Mouse (Mus musculus): Measurements from ENCODE around the gene Mgmt. TPM values are rescaled to one million over a fixed set of nuclear protein-coding genes. Genes with fewer than 3 reads are reported as not detected.

Gene Mgmt
- polyA plus RNA-seq, 1 experiment from 2014 or later: 3.5 TPM

DNA sequence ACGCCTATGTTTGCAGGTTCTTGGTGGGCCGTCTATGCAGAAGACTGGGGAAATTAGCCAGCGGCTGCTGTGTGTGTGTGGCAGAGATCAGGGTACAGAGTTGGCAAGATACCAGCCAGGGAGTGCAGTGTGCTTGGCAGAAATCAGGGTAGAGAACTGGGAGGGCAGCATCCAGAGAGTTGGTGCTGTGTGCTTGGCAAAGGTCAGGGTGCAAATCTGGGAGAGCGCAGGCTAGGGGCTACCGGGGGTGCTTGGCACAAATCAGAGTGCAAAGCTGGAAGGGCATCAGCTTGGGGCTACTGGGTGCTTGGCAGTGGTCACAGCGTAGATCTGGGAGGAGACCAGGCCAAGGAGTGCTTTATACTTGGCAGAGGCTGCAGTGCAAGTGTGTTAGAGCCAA is 175.4 kb downstream of the Mgmt start:
- Histone ChIP-seq H3K4me3 (no peak overlapping the region), H3K9me3 (replicated peaks) (no peaks in the 10 kb centered on the region), H3K36me3 (no peaks in the 10 kb centered on the region), H3K27me3 (no peaks in the 10 kb centered on the region), H3K4me1 (peaks cover 2% of the 10 kb centered on the region; the same call in 1 of the 2 replicates), H3K27ac (no peak overlapping the region), H3K4me2 (replicated peaks) (no peak overlapping the region), H3K9ac (no peak overlapping the region)
- no peak for ATAC-seq (ENCODE audit: low FRiP score)
- WGBS: 89% methylated on average over 6 of the region's 6 CpGs

DNA sequence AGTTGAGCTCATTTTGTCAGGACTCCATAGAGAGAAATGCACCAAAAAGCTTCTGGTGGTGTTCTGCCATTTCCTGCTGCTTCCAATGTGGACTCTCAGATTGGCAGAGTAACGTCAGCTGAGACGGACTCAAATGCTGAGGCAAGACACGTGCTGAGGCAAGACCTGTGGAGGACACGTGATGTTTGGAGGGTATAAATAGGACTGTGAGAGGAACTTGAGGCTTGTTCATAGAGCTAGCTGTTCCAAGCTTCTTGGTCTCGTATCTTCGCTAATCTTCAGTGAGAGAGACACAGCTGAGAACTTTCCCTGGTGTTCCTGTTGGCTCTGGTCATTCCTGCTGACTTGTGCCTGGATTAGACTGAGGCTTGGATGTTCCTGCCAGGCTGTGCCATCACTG is 176.9 kb downstream of the Mgmt start:
- H3K36me3 ChIP-seq: no peaks in the 10 kb centered on the region
- H3K27me3 ChIP-seq: no peaks in the 10 kb centered on the region
- WGBS: 94% methylated on average over 6 of the region's 6 CpGs
- no peak overlapping the region for H3K27ac ChIP-seq
- H3K4me1 ChIP-seq: no peaks in the 10 kb centered on the region
- H3K9me3 ChIP-seq (replicated peaks): no peaks in the 10 kb centered on the region
- no peak for ATAC-seq (ENCODE audit: low FRiP score)
- H3K9ac ChIP-seq: no peak overlapping the region
- H3K4me3 ChIP-seq: no peak overlapping the region
- no peak overlapping the region for H3K4me2 ChIP-seq (replicated peaks)

GRCm38 (mm10) chr7:137073878-137074277 is 179.5 kb downstream of the Mgmt start:
- Histone ChIP-seq H3K27ac (no peak overlapping the region), H3K9me3 (replicated peaks) (no peaks in the 10 kb centered on the region), H3K27me3 (no peaks in the 10 kb centered on the region), H3K36me3 (no peaks in the 10 kb centered on the region), H3K4me2 (replicated peaks) (no peak overlapping the region), H3K4me1 (no peaks in the 10 kb centered on the region), H3K4me3 (no peak overlapping the region), H3K9ac (no peak overlapping the region)
- no peak for ATAC-seq (ENCODE audit: low FRiP score)
- WGBS: 67% methylated on average over 5 of the region's 5 CpGs

DNA sequence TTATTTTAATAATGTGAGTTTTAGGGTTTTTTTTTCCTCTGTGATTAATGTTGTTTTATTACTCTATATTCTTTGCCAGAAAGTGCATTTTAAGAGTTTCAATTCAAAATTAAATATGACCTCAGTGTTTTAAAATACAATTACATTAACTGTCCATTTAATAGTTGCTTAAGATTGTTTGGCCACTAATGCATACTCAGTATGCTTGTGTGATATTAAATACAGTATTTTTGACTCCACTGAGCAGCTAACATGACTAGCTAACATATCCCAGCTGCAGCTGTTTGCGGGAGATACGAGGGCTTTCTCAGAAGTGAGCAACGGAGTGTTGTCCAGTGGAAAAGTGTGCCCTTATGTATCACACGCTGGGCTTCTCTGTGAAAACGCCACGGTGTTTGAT is 179.9 kb downstream of the Mgmt start:
- 91% methylated on average over 6 of the region's 6 CpGs for WGBS
- Histone ChIP-seq H3K27me3 (no peaks in the 10 kb centered on the region), H3K4me3 (no peak overlapping the region), H3K9me3 (replicated peaks) (no peaks in the 10 kb centered on the region), H3K4me1 (no peaks in the 10 kb centered on the region), H3K4me2 (replicated peaks) (no peak overlapping the region), H3K27ac (no peak overlapping the region), H3K36me3 (no peaks in the 10 kb centered on the region), H3K9ac (no peak overlapping the region)
- ATAC-seq (ENCODE audit: low FRiP score): no peak

DNA sequence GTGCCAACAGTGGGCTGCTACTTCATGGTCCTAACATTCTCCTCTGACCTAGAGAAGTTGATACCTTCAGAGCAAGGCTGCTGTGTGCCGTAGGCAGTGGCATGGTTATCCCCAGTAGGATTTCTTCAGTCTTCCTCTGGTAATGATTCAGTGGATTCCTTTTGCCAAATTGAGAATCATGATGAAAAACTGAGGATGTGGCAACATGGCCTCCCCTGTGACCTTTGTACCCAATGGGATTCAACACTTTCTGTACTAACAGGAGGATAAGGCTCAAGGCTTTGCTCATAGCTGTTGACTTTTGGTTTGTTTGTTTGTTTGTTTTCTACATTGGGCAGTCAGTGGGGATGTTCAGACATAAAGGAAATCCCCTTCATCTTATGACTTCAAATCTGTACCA is 180.9 kb downstream of the Mgmt start:
- Histone ChIP-seq H3K9me3 (replicated peaks) (no peaks in the 10 kb centered on the region), H3K27ac (no peak overlapping the region), H3K4me3 (no peak overlapping the region), H3K4me1 (no peaks in the 10 kb centered on the region), H3K27me3 (no peaks in the 10 kb centered on the region), H3K9ac (no peak overlapping the region), H3K4me2 (replicated peaks) (no peak overlapping the region), H3K36me3 (no peaks in the 10 kb centered on the region)
- WGBS: 88% methylated on average over 1 of the region's 1 CpGs
- ATAC-seq (ENCODE audit: low FRiP score): no peak

DNA sequence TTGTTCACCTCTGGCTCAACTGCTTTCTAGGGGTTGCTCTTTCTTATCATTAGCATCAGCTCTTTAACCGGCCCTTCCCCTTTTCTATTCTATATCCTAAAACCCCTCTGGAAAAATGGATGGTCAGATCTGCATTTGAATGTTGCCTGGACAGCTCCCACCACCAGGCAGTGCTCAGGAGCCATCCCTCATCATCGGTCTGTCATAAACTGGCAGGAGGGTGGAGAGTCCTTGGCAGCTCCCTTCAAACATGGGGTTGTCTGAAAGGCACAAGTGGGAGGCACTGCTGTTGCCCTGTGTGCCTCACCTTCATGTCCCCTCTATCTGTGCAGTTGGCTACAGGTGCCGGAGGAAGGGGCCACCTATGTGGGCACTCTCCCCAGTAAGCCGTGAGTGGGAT is 185.8 kb downstream of the Mgmt start:
- Histone ChIP-seq H3K36me3 (no peaks in the 10 kb centered on the region), H3K27me3 (peaks cover 3% of the 10 kb centered on the region; the same call in 1 of the 2 replicates), H3K4me1 (0 out of 2 replicates have a peak, but pooled peaks cover 3% of the 10 kb centered on the region), H3K27ac (no peak overlapping the region), H3K9ac (no peak overlapping the region), H3K4me2 (replicated peaks) (no peak overlapping the region), H3K4me3 (no peak overlapping the region), H3K9me3 (replicated peaks) (no peaks in the 10 kb centered on the region)
- WGBS: 90% methylated on average over 4 of the region's 4 CpGs
- ATAC-seq (ENCODE audit: low FRiP score): no peak

- Histone ChIP-seq H3K27me3 (peaks cover 3% of the 10 kb centered on the region; the same call in 1 of the 2 replicates), H3K36me3 (no peaks in the 10 kb centered on the region), H3K4me2 (replicated peaks) (no peak overlapping the region), H3K9ac (no peak overlapping the region), H3K4me1 (peaks cover 16% of the 10 kb centered on the region), H3K27ac (no peak overlapping the region), H3K9me3 (replicated peaks) (no peaks in the 10 kb centered on the region), H3K4me3 (no peak overlapping the region)
- WGBS: 87% methylated on average over 6 of the region's 6 CpGs
- ATAC-seq (ENCODE audit: low FRiP score): no peak
These were observed 187.8 kb downstream of the Mgmt start for GRCm38 (mm10) chr7:137082171-137082570.

DNA sequence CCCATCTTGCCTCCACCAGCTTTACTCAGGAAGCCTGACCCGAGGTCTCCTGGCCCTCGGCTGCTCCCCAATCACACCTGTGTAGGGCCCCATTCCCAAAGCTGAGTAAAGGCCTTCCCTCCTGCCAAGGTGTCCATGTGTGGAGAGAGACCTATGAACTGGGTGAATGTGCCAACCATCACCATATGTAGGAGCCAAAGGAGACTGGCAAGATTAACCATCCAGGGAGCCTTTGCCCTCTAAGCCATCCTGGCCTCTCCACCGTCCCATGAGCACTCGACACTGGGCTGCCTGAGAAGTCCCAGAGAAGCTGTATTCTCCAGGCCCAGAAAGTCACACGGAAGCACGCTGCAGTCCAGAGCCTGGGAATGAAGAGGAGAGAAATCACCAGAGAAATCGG is 190.2 kb downstream of the Mgmt start:
- Histone ChIP-seq H3K4me3 (no peak overlapping the region), H3K36me3 (no peaks in the 10 kb centered on the region), H3K4me2 (replicated peaks) (no peak overlapping the region), H3K27ac (no peak overlapping the region), H3K27me3 (peaks cover 3% of the 10 kb centered on the region; the same call in 1 of the 2 replicates), H3K9me3 (replicated peaks) (no peaks in the 10 kb centered on the region), H3K4me1 (peaks cover 16% of the 10 kb centered on the region), H3K9ac (no peak overlapping the region)
- no peak for ATAC-seq (ENCODE audit: low FRiP score)
- 96% methylated on average over 7 of the region's 7 CpGs for WGBS

- no peak for ATAC-seq (ENCODE audit: low FRiP score)
- H3K4me2 ChIP-seq (replicated peaks): no peak overlapping the region
These were observed 191.7 kb downstream of the Mgmt start for GRCm38 (mm10) chr7:137085969-137086606.

GRCm38 (mm10) chr7:137087136-137087535 is 192.7 kb downstream of the Mgmt start:
- Histone ChIP-seq H3K4me1 (peaks cover 20% of the 10 kb centered on the region), H3K36me3 (no peaks in the 10 kb centered on the region), H3K4me2 (replicated peaks) (no peak overlapping the region), H3K4me3 (no peak overlapping the region), H3K27ac (no peak overlapping the region), H3K9me3 (replicated peaks) (no peaks in the 10 kb centered on the region), H3K9ac (no peak overlapping the region), H3K27me3 (no peaks in the 10 kb centered on the region; the same call in 1 of the 2 replicates)
- 70% methylated on average over 6 of the region's 6 CpGs for WGBS
- no peak for ATAC-seq (ENCODE audit: low FRiP score)

More at GRCm38 (mm10) chr7:137085969-137086606, 191.7 kb downstream of the Mgmt start:
- H3K4me1 ChIP-seq: peaks cover 17% of the 10 kb centered on the region
- no peaks in the 10 kb centered on the region for H3K36me3 ChIP-seq
- peaks cover 3% of the 10 kb centered on the region; the same call in 1 of the 2 replicates for H3K27me3 ChIP-seq
- H3K9me3 ChIP-seq (replicated peaks): no peaks in the 10 kb centered on the region
- no peak overlapping the region for H3K4me3 ChIP-seq
- H3K27ac ChIP-seq: peak overlapping the region; percentile 60; the same call in 1 of the 2 replicates
- no peak overlapping the region for H3K9ac ChIP-seq
- WGBS: 55% methylated on average over 14 of the region's 14 CpGs

DNA sequence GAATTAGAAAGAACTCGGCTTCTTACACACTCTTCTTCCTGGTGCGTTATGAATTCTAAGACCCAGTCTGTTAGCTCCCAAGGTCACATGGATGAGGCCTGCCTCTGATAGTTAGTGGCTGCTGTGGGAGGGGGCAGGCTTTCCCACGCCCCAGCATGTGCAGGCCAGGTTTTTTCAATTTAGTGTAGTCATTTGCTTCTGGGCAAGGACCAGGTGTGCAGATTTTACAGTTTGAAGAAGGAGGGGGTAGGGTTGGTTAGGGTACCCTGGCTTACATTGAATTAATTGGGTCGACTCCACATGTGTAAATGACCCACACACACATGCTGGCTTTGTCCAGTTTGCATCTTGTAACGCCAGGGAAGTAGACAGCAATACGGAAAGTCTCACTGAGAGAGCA is 193.7 kb downstream of the Mgmt start:
- no peak overlapping the region for H3K4me3 ChIP-seq
- H3K9me3 ChIP-seq (replicated peaks): no peaks in the 10 kb centered on the region
- H3K9ac ChIP-seq: no peak overlapping the region
- 89% methylated on average over 6 of the region's 6 CpGs for WGBS
- no peak for ATAC-seq (ENCODE audit: low FRiP score)
- H3K4me1 ChIP-seq: peaks cover 20% of the 10 kb centered on the region
- no peaks in the 10 kb centered on the region for H3K36me3 ChIP-seq
- no peak overlapping the region for H3K27ac ChIP-seq
- H3K27me3 ChIP-seq: no peaks in the 10 kb centered on the region; the same call in 1 of the 2 replicates
- H3K4me2 ChIP-seq (replicated peaks): no peak overlapping the region

GRCm38 (mm10) chr7:137094551-137094950 is 200.1 kb downstream of the Mgmt start:
- WGBS: 90% methylated on average over 1 of the region's 1 CpGs
- H3K4me2 ChIP-seq (replicated peaks): no peak overlapping the region
- 0 out of 2 replicates have a peak, but pooled peaks cover 3% of the 10 kb centered on the region for H3K4me1 ChIP-seq
- no peak overlapping the region for H3K4me3 ChIP-seq
- no peak overlapping the region for H3K9ac ChIP-seq
- H3K27ac ChIP-seq: no peak overlapping the region
- no peaks in the 10 kb centered on the region for H3K27me3 ChIP-seq
- no peaks in the 10 kb centered on the region for H3K36me3 ChIP-seq
- no peak for ATAC-seq (ENCODE audit: low FRiP score)
- H3K9me3 ChIP-seq (replicated peaks): no peaks in the 10 kb centered on the region

GRCm38 (mm10) chr7:137095702-137096101 is 201.3 kb downstream of the Mgmt start:
- Histone ChIP-seq H3K4me1 (0 out of 2 replicates have a peak, but pooled peaks cover 3% of the 10 kb centered on the region), H3K27ac (no peak overlapping the region), H3K4me2 (replicated peaks) (no peak overlapping the region), H3K9me3 (replicated peaks) (no peaks in the 10 kb centered on the region), H3K4me3 (no peak overlapping the region), H3K36me3 (no peaks in the 10 kb centered on the region), H3K9ac (no peak overlapping the region), H3K27me3 (no peaks in the 10 kb centered on the region)
- no peak for ATAC-seq (ENCODE audit: low FRiP score)
- 88% methylated on average over 1 of the region's 1 CpGs for WGBS
